Mouse (Mus musculus) bone marrow, adult 2 months (tissue): ENCODE results near the gene Camk1g. TPM values are rescaled to one million over a fixed set of nuclear protein-coding genes. Genes with fewer than 3 reads are reported as not detected.

Experiments used
- H3K27ac ChIP-seq: fragments of 200-500 bp; 2 replicates; pipeline ENCODE4 v1.5.1; 2012; ENCODE audit warnings: low read depth, mild to moderate bottlenecking, control low read depth, inconsistent platforms, low read length; ENCODE audit not compliant: control insufficient read depth, poor library complexity, insufficient read depth
- H3K4me1 ChIP-seq: fragments of 200-500 bp; 2 replicates; pipeline ENCODE4 v1.6.1; 2011; ENCODE audit warnings: low read length; ENCODE audit not compliant: control insufficient read depth, insufficient read depth
- H3K4me3 ChIP-seq: fragments of 200-500 bp; replicated peaks from 2 replicates; pipeline ENCODE3; 2011; ENCODE audit warnings: mild to moderate bottlenecking, low read depth, low read length, control low read depth; ENCODE audit not compliant: control insufficient read depth
- CTCF ChIP-seq: fragments of 200-500 bp; IDR thresholded peaks from 2 replicates; pipeline ENCODE4 v1.5.1; 2011; ENCODE audit warnings: low read length, control low read depth; ENCODE audit not compliant: control insufficient read depth, insufficient read depth
- POLR2A ChIP-seq: fragments of 200-500 bp; IDR thresholded peaks from 2 replicates; pipeline ENCODE4 v1.6.1; 2011; ENCODE audit warnings: low read depth, mild to moderate bottlenecking, control low read depth, low read length, borderline replicate concordance; ENCODE audit not compliant: control insufficient read depth
- WGBS: fragments of 180-500 bp; shearing (Covaris S2); methylation state at CpG from one replicate; pipeline ENCODE4 v1.1.7; 2018; 5-methylcytosine and 5-hydroxymethylcytosine counted together
- polyA plus RNA-seq: library from polyadenylated mRNA; stranded (reverse); fragments of >200 nt; gene quantifications from 2 replicates; pipeline ENCODE4 v1.2.4, GENCODE M21; 2011; ENCODE audit warnings: low replicate concordance; ENCODE audit not compliant: missing spikeins, insufficient read depth, insufficient read length

The Camk1g gene
- polyA plus RNA-seq, 1 experiment: not detected

- WGBS: 52% methylated on average over 11 of the region's 11 CpGs
- Histone ChIP-seq H3K4me3 (no peak overlapping the region), H3K4me1 (no peaks in the 10 kb centered on the region), H3K27ac (no peak overlapping the region)
- no peak for TF ChIP-seq POLR2A
- TF ChIP-seq CTCF: no peak
Measured at GRCm38 (mm10) chr1:193381597-193382404, 11.7 kb upstream of the Camk1g start.

GRCm38 (mm10) chr1:193380877-193381276 is 10.8 kb upstream of the Camk1g start:
- H3K4me1 ChIP-seq: no peaks in the 10 kb centered on the region
- TF ChIP-seq POLR2A (no peak), CTCF (no peak)
- H3K27ac ChIP-seq: no peak overlapping the region
- H3K4me3 ChIP-seq: no peak overlapping the region
- WGBS: 79% methylated on average over 5 of the region's 5 CpGs

- H3K4me1 ChIP-seq: no peaks in the 10 kb centered on the region
- 73% methylated on average over 6 of the region's 6 CpGs for WGBS
- H3K27ac ChIP-seq: no peak overlapping the region
- no peak overlapping the region for H3K4me3 ChIP-seq
- TF ChIP-seq CTCF: no peak
- TF ChIP-seq POLR2A: no peak
Measured at GRCm38 (mm10) chr1:193379634-193380033, 9.5 kb upstream of the Camk1g start.

GRCm38 (mm10) chr1:193376478-193377134 is 6.5 kb upstream of the Camk1g start:
- Histone ChIP-seq H3K4me1 (no peaks in the 10 kb centered on the region), H3K4me3 (no peak overlapping the region), H3K27ac (no peak overlapping the region)
- WGBS: 45% methylated on average over 4 of the region's 4 CpGs
- no peak for TF ChIP-seq POLR2A
- peak; percentile 88 for TF ChIP-seq CTCF

GRCm38 (mm10) chr1:193373906-193374413 is 3.9 kb upstream of the Camk1g start:
- TF ChIP-seq CTCF (no peak), POLR2A (no peak)
- 86% methylated on average over 6 of the region's 6 CpGs for WGBS
- no peak overlapping the region for H3K4me3 ChIP-seq
- H3K27ac ChIP-seq: no peak overlapping the region
- no peaks in the 10 kb centered on the region for H3K4me1 ChIP-seq

GRCm38 (mm10) chr1:193369091-193369490 is 1.0 kb downstream of the Camk1g start:
- TF ChIP-seq CTCF: no peak
- TF ChIP-seq POLR2A: no peak
- peaks cover 3% of the 10 kb centered on the region for H3K4me1 ChIP-seq
- 76% methylated on average over 8 of the region's 8 CpGs for WGBS
- no peak overlapping the region for H3K4me3 ChIP-seq
- no peak overlapping the region for H3K27ac ChIP-seq

- H3K4me3 ChIP-seq: no peak overlapping the region
- H3K4me1 ChIP-seq: peaks cover 3% of the 10 kb centered on the region
- 46% methylated on average over 10 of the region's 10 CpGs for WGBS
- no peak overlapping the region for H3K27ac ChIP-seq
- TF ChIP-seq CTCF: no peak
- TF ChIP-seq POLR2A: no peak
Measured at GRCm38 (mm10) chr1:193368055-193368454, 2.0 kb downstream of the Camk1g start.

GRCm38 (mm10) chr1:193363801-193364231 is 6.3 kb downstream of the Camk1g start:
- H3K27ac ChIP-seq: no peak overlapping the region
- TF ChIP-seq CTCF: peak; percentile 71
- TF ChIP-seq POLR2A: no peak
- no peak overlapping the region for H3K4me3 ChIP-seq
- 60% methylated on average over 5 of the region's 5 CpGs for WGBS
- peaks cover 3% of the 10 kb centered on the region for H3K4me1 ChIP-seq

- no peak overlapping the region for H3K27ac ChIP-seq
- no peaks in the 10 kb centered on the region; the same call in 1 of the 2 replicates for H3K4me1 ChIP-seq
- 62% methylated on average over 7 of the region's 7 CpGs for WGBS
- H3K4me3 ChIP-seq: no peak overlapping the region
- TF ChIP-seq CTCF: no peak
- no peak for TF ChIP-seq POLR2A
Measured at GRCm38 (mm10) chr1:193362078-193362477, 8.0 kb downstream of the Camk1g start.
